Mouse (Mus musculus) liver, embryonic 18 days (tissue): Measurements from ENCODE around the gene Ager. TPM values are rescaled to one million over a fixed set of nuclear protein-coding genes. Genes with fewer than 3 reads are reported as not detected.

ENCODE experiments used
- polyA plus RNA-seq: library from polyadenylated mRNA; depleted of rRNA; stranded (reverse); fragments of >200 nt; gene quantifications from 2 replicates; pipeline ENCODE4 v1.2.3, GENCODE M21; 2012; rRNA removed

Ager gene
- 1.8 and 2.5 TPM in 2 replicates for polyA plus RNA-seq

GRCm38 (mm10) chr17:34597566-34598095 is at the start of gene Ager:
TSS of gene Ager (plus strand) at chr17:34597862.

GRCm38 (mm10) chr17:34564003-34564421 is 33.6 kb upstream of the Ager start, which contains the start of gene Notch4:
TSS of gene Notch4 (plus strand) at chr17:34564268.

GRCm38 (mm10) chr17:34589681-34590101 is 8.0 kb upstream of the Ager start, which contains the start of gene Gpsm3:
TSS of gene Gpsm3 (plus strand) at chr17:34589806.

GRCm38 (mm10) chr17:34591029-34591993 is 6.4 kb upstream of the Ager start, which contains the start of gene Pbx2:
TSS of gene Pbx2 (plus strand) at chr17:34591266.

GRCm38 (mm10) chr17:34603375-34604060 is 5.9 kb downstream of the Ager start, which contains the start of gene Rnf5:
TSS of gene Rnf5 (minus strand) at chr17:34603690.

GRCm38 (mm10) chr17:34604061-34604508 is 6.4 kb downstream of the Ager start, which contains the start of gene Agpat1:
TSS of gene Agpat1 (plus strand) at chr17:34604262.

GRCm38 (mm10) chr17:34615871-34616270 is 18.2 kb downstream of the Ager start, which contains the start of gene Egfl8:
TSS of gene Egfl8 (minus strand) at chr17:34615971.

GRCm38 (mm10) chr17:34627943-34628643 is 30.4 kb downstream of the Ager start, which contains the start of gene Ppt2:
TSS of gene Ppt2 (minus strand) at chr17:34628510.

GRCm38 (mm10) chr17:34629221-34629751 is 31.6 kb downstream of the Ager start, which contains the start of gene Prrt1:
TSS of gene Prrt1 (plus strand) at chr17:34629533.

GRCm38 (mm10) chr17:34644608-34645007 is 46.9 kb downstream of the Ager start, which contains the start of gene Fkbpl:
TSS of gene Fkbpl (plus strand) at chr17:34644764.

GRCm38 (mm10) chr17:34646906-34647787 is 49.5 kb downstream of the Ager start, which contains the start of gene Atf6b:
TSS of gene Atf6b (plus strand) at chr17:34647146.

Other genes starting within 250 kb of the Ager start
- gene Btnl2, start 243.0 kb upstream of the Ager start, polyA plus RNA-seq, result 0.03 and 0.07 TPM in 2 replicates
- gene Btnl1, start 220.7 kb upstream of the Ager start, polyA plus RNA-seq, result 0.06 TPM in 1 of 2 replicates, not detected in the other
- gene BC051142, start 199.0 kb upstream of the Ager start, polyA plus RNA-seq, result 0.19 and 0.24 TPM in 2 replicates
- 0.04 TPM in 1 of 2 replicates, not detected in the other for gene Btnl4, start 120.5 kb upstream of the Ager start, polyA plus RNA-seq
- 0.07 TPM in 1 of 2 replicates, not detected in the other for gene Btnl6, start 80.5 kb upstream of the Ager start, polyA plus RNA-seq
- 1.3 TPM in 2 replicates for gene Notch4, start 33.6 kb upstream of the Ager start, polyA plus RNA-seq
- gene Gpsm3, start 8.1 kb upstream of the Ager start, polyA plus RNA-seq, result 8.8 and 11.4 TPM in 2 replicates
- 25.0 and 32.0 TPM in 2 replicates for gene Pbx2, start 6.6 kb upstream of the Ager start, polyA plus RNA-seq
- gene Rnf5, start 5.8 kb downstream of the Ager start, polyA plus RNA-seq, result 70.1 and 71.2 TPM in 2 replicates
- gene Agpat1, start 6.4 kb downstream of the Ager start, polyA plus RNA-seq, result 28.5 and 31.7 TPM in 2 replicates
- gene Egfl8, start 18.1 kb downstream of the Ager start, polyA plus RNA-seq, result 0.44 and 0.77 TPM in 2 replicates
- gene Ppt2, start 30.6 kb downstream of the Ager start, polyA plus RNA-seq, result 14.4 and 16.0 TPM in 2 replicates
- 0.03 and 0.06 TPM in 2 replicates for gene Prrt1, start 31.7 kb downstream of the Ager start, polyA plus RNA-seq
- gene Fkbpl, start 46.9 kb downstream of the Ager start, polyA plus RNA-seq, result 1.1 and 1.2 TPM in 2 replicates
- 13.7 and 14.1 TPM in 2 replicates for gene Atf6b, start 49.3 kb downstream of the Ager start, polyA plus RNA-seq
- 0.65 and 0.73 TPM in 2 replicates for gene Tnxb, start 72.7 kb downstream of the Ager start, polyA plus RNA-seq
- gene C4b, start 146.0 kb downstream of the Ager start, polyA plus RNA-seq, result 128 and 142 TPM in 2 replicates
- not detected in 2 replicates for gene Cyp21a1, start 206.7 kb downstream of the Ager start, polyA plus RNA-seq
- gene Stk19, start 239.1 kb downstream of the Ager start, polyA plus RNA-seq, result 12.4 and 13.7 TPM in 2 replicates
- 16.6 and 19.9 TPM in 2 replicates for gene Dxo, start 239.2 kb downstream of the Ager start, polyA plus RNA-seq